In genomic region chr9:113213930-113214329, GRCm38 (mm10) we compare ENCODE assay signal across 24 mouse cellular contexts.
DNase-seq lines count a peak whose midpoint lies in the region; ATAC-seq lines count a peak whose summit lies in the region.
"Had no signal": no experiment of that assay in that cellular context is flagged by ENCODE, and none has a peak within 500 bp of the region (broad histone marks: within the 10 kb centered on the region; RNA-seq: fewer than 3 reads in every experiment).

No protein-coding gene starts in this region.

- H3K9ac ChIP-seq in midbrain, embryonic 14.5 days (replicated peaks; ENCODE audit: low read length), result no peak overlapping the region
- H3K9ac ChIP-seq: embryonic facial prominence, embryonic 13.5 days; forebrain, embryonic 12.5 days; hindbrain, embryonic 13.5 days; liver, embryonic 14.5 days; lung, embryonic 14.5 days had no signal

- peak; percentile 31 for DNase-seq in midbrain, embryonic 14.5 days
- DNase-seq in midbrain, embryonic 10.5 days (ENCODE audit: low spot score), result no peak
- DNase-seq in cerebellum, adult 11 months, result peak; percentile 52
- peak; percentile 63 for DNase-seq in cerebellum, adult 8-10 months
- DNase-seq in cerebellum, postnatal 36 days, result peak; percentile 69 to 75
- no peak for DNase-seq in lung, postnatal 10 days
- no peak for DNase-seq in adrenal gland, postnatal 10 days
- DNase-seq: B cell, adult 2 months; embryo, embryonic 11 days; heart, postnatal 36 days; kidney, adult 8-10 months; kidney, postnatal 14 days; lung, embryonic 14.5 days; lung, postnatal 4 days; thymus, postnatal 25 days had no signal

- H3K4me2 ChIP-seq in midbrain, embryonic 14.5 days (ENCODE audit: low read length), result no peak overlapping the region
- H3K4me2 ChIP-seq: embryonic facial prominence, embryonic 13.5 days; forebrain, embryonic 12.5 days; hindbrain, embryonic 13.5 days; lung, embryonic 14.5 days had no signal

- H3K9me3 ChIP-seq in midbrain, embryonic 14.5 days (ENCODE audit: control insufficient read depth, low read length), result no peaks in the 10 kb centered on the region
- no peaks in the 10 kb centered on the region for H3K9me3 ChIP-seq in midbrain, embryonic 10.5 days (replicated peaks)
- H3K9me3 ChIP-seq: embryonic facial prominence, embryonic 13.5 days; forebrain, embryonic 12.5 days; hindbrain, embryonic 13.5 days had no signal

- H3K4me3 ChIP-seq in midbrain, embryonic 14.5 days (replicated peaks; ENCODE audit: low read depth, low read length), result no peak overlapping the region
- no peak overlapping the region for H3K4me3 ChIP-seq in midbrain, embryonic 10.5 days
- H3K4me3 ChIP-seq: embryonic facial prominence, embryonic 13.5 days; erythroblast, embryonic 14.5 days; forebrain, embryonic 12.5 days; hindbrain, embryonic 13.5 days; layer of hippocampus, adult 2 months had no signal

- no peaks in the 10 kb centered on the region for H3K36me3 ChIP-seq in midbrain, embryonic 14.5 days (ENCODE audit: control insufficient read depth, insufficient read depth, low read length)
- no peaks in the 10 kb centered on the region for H3K36me3 ChIP-seq in midbrain, embryonic 10.5 days
- H3K36me3 ChIP-seq: embryonic facial prominence, embryonic 13.5 days; forebrain, embryonic 12.5 days; G1E; hindbrain, embryonic 13.5 days had no signal

- no peaks in the 10 kb centered on the region for H3K4me1 ChIP-seq in midbrain, embryonic 14.5 days (ENCODE audit: control insufficient read depth, insufficient read depth, low read length)
- no peaks in the 10 kb centered on the region for H3K4me1 ChIP-seq in midbrain, embryonic 10.5 days
- H3K4me1 ChIP-seq: embryonic facial prominence, embryonic 13.5 days; forebrain, embryonic 12.5 days had no signal

- WGBS in midbrain, embryonic 14.5 days, result 75% methylated on average over 5 of the region's 5 CpGs
- 84% methylated on average over 5 of the region's 5 CpGs for WGBS in midbrain, embryonic 10.5 days

- ATAC-seq in midbrain, embryonic 14.5 days (ENCODE audit: low FRiP score, low TSS enrichment), result no peak
- ATAC-seq: Patski had no signal

- H3K27ac ChIP-seq in midbrain, embryonic 14.5 days (replicated peaks; ENCODE audit: low read depth, low read length), result no peak overlapping the region
- H3K27ac ChIP-seq in midbrain, embryonic 10.5 days (replicated peaks), result no peak overlapping the region
- H3K27ac ChIP-seq: embryonic facial prominence, embryonic 13.5 days; forebrain, embryonic 12.5 days; hindbrain, embryonic 13.5 days; layer of hippocampus, adult 2 months; liver, embryonic 14.5 days had no signal

- H3K27me3 ChIP-seq in midbrain, embryonic 14.5 days (ENCODE audit: control insufficient read depth, insufficient read depth, low read length), result no peaks in the 10 kb centered on the region
- no peaks in the 10 kb centered on the region for H3K27me3 ChIP-seq in midbrain, embryonic 10.5 days (ENCODE audit: low read depth, poor library complexity, severe bottlenecking)
- H3K27me3 ChIP-seq: CH12.LX; embryonic facial prominence, embryonic 13.5 days; forebrain, embryonic 12.5 days; hindbrain, embryonic 13.5 days; Patski had no signal

Comparison
In these comparisons a context has a peak if more than half of its experiments do, and no peak if none do; other contexts are left out.
1. DNase-seq: peak in midbrain, embryonic 14.5 days (single experiment), cerebellum, adult 11 months (single experiment), cerebellum, adult 8-10 months (single experiment) and cerebellum, postnatal 36 days (2 of 2); none in midbrain, embryonic 10.5 days (single experiment), lung, postnatal 10 days (single experiment) and adrenal gland, postnatal 10 days (single experiment).